Mouse (Mus musculus) liver, postnatal 0 days (tissue): ENCODE data around the gene Ugt1a8.

Experiments used
- CTCF ChIP-seq: sonication (generic); IDR thresholded peaks from 2 replicates; pipeline ENCODE4 v1.5.1; 2016; ENCODE audit warnings: antibody characterized with exemption, low read depth
- EP300 ChIP-seq: IDR thresholded peaks from 2 replicates; pipeline ENCODE4 v1.6.1; 2016; ENCODE audit warnings: antibody characterized with exemption, low read depth, mild to moderate bottlenecking

DNA sequence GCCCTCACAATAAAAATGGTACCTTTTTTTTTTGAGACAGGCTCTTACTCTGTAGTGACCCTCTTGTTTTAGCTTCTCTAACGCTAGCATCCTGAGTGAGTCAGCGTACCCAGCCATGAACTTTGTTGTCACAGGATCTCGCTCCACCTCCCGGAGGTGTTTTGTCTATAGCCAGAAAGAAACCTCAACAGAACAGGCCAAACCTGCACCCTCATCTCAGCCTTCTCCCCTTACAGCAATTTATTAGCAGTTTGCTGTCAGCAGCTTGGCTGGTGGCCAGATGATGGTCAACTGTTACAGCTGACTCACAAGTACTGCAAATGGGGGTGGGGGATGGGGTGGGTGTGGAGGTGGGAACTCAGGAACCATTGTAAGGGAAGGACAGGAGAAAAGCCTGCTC is 174.6 kb downstream of the Ugt1a8 start:
- no peak for TF ChIP-seq CTCF
- no peak for TF ChIP-seq EP300
